Mouse (Mus musculus): ENCODE measurements around the gene Gm20388.

DNA sequence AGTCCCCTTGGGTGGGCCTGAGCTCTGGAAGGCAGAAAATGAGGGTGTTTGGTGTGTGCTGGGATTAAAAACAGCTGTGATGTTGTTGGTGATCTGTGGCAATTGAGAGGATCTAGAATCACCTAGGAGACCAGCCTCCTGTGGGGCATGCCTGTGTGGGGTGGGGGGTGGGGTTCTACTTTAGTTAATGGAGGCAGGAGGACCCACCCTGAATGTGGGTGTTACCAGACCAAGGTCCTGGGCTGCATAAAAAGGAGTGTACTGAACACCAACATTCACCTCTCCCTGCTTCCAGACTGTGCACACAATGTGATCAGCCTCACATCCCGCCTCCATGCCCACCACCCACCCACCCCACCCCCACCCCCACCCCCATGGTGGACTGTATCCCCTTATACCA lies 518.5 kb downstream of the Gm20388 start:
- TF ChIP-seq CHD2 (IDR thresholded peaks at IDR 0.05; ENCODE audit: low read depth, low read length) (no peak), HCFC1 (IDR thresholded peaks at IDR 0.05; ENCODE audit: borderline replicate concordance, insufficient read depth, low read length) (no peak), ZC3H11A (IDR thresholded peaks at IDR 0.05; ENCODE audit: borderline replicate concordance, low read depth, low read length) (no peak)
